Mouse (Mus musculus) limb, embryonic 12.5 days (tissue): ENCODE results near the gene Pcyox1. TPM values are rescaled to one million over a fixed set of nuclear protein-coding genes. Genes with fewer than 3 reads are reported as not detected.
"Not testable (repeated sequence)": the region's sequence is repeated elsewhere in the genome, so short reads cannot be mapped to it uniquely, and the experiment has no call there.

Source experiments
- ATAC-seq: fragments of 200-750 bp; cut with Nextera tagmentation; 2 replicates; pipeline ENCODE4 v1.8.0; 2017; ENCODE audit warnings: low read depth, moderate TSS enrichment; ENCODE audit not compliant: insufficient number of reproducible peaks, insufficient read depth, low FRiP score, low TSS enrichment
- H3K27ac ChIP-seq: fragments of 300-500 bp; sonication (generic); 2 replicates; pipeline ENCODE4 v1.5.1; 2016; ENCODE audit warnings: mild to moderate bottlenecking, moderate library complexity
- H3K27me3 ChIP-seq: fragments of 300-500 bp; sonication (generic); 2 replicates; pipeline ENCODE4 v1.6.1; 2016; ENCODE audit warnings: mild to moderate bottlenecking, moderate library complexity
- H3K36me3 ChIP-seq: fragments of 300-500 bp; sonication (generic); 2 replicates; pipeline ENCODE4 v1.6.1; 2016; ENCODE audit warnings: mild to moderate bottlenecking, moderate library complexity
- H3K4me1 ChIP-seq: fragments of 300-500 bp; sonication (generic); replicated peaks from 2 replicates; pipeline ENCODE4 v1.6.1; 2016
- H3K4me2 ChIP-seq: fragments of 300-500 bp; sonication (generic); 2 replicates; pipeline ENCODE4 v1.6.1; 2016; ENCODE audit warnings: mild to moderate bottlenecking, moderate library complexity
- H3K4me3 ChIP-seq: fragments of 300-500 bp; sonication (generic); replicated peaks from 2 replicates; pipeline ENCODE4 v1.5.1; 2016; ENCODE audit warnings: mild to moderate bottlenecking
- H3K9ac ChIP-seq: fragments of 300-500 bp; sonication (generic); replicated peaks from 2 replicates; pipeline ENCODE4 v1.6.1; 2016; ENCODE audit warnings: mild to moderate bottlenecking, moderate library complexity
- H3K9me3 ChIP-seq: fragments of 300-500 bp; sonication (generic); 2 replicates; pipeline ENCODE4 v1.6.1; 2016; ENCODE audit warnings: mild to moderate bottlenecking, moderate library complexity
- WGBS: fragments of 180-500 bp; shearing (Covaris S2); methylation state at CpG from one replicate; pipeline ENCODE4 v1.1.7; 2016; 5-methylcytosine and 5-hydroxymethylcytosine counted together
- polyA plus RNA-seq: library from polyadenylated mRNA; unstranded; fragments of >200 nt; fragmentation: Nextera tagmentation; extraction: Ambion mirVana; gene quantifications from 2 replicates; pipeline ENCODE4 v1.2.1, GENCODE M21; 2016

The Pcyox1 gene
- polyA plus RNA-seq, 1 experiment from 2014 or later, result 76.4 TPM

GRCm38 (mm10) chr6:86365371-86366124 is 31.4 kb downstream of the Pcyox1 start, which contains the start of gene Fam136a:
Gene Fam136a, plus strand, starts transcription at chr6:86365646.
- Histone ChIP-seq H3K4me3 (peak within 1 kb of the TSS; percentile 69), H3K27ac (peak within 1 kb of the TSS; percentile 59), H3K4me1 (peaks cover 10% of the 10 kb centered on the region), H3K9me3 (no peaks in the 10 kb centered on the region), H3K9ac (peak within 1 kb of the TSS; percentile 76), H3K36me3 (peaks cover 24% of the 10 kb centered on the region), H3K27me3 (no peaks in the 10 kb centered on the region), H3K4me2 (peak within 1 kb of the TSS; percentile 85)
- WGBS, result under 1% methylated on average over 76 of the region's 76 CpGs
- ATAC-seq, result peak; percentile 94

DNA sequence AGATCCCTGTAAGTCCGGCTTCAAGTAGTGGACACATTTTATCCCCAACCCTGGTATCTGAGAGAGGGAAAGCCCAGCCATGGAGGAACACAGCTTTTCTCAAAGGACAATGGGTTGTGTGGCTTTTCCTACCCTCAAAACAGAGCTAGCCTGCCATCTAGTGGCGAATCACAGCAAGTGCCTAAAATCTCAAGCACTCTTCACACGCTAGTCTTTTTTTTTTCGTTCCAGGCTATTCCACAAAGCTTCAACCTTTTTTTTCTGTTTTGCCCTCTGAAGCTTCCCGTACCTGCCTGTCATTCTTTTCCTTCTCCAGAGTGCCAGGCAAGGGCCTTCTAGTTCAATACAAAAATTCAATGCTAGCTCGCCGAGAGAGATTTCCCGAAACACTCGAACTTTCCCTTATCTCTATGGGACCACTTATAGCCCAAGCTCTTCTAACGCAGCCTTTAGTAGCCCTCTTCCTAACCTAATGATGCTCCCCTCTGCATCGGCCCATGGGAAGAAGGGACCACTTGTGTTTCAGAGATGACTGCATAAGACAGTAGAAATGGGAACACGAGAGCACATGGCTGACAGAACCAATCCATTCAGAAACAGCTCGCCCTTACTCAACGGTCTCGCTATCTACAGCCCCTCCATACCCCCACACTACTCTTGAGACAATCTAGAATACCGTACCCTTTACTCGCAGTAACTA is 32.4 kb downstream of the Pcyox1 start:
- H3K27ac ChIP-seq, result no peak overlapping the region

GRCm38 (mm10) chr6:86361373-86361772 is 35.6 kb downstream of the Pcyox1 start:
- no peak for ATAC-seq
- 82% methylated on average over 7 of the region's 7 CpGs for WGBS
- H3K4me3 ChIP-seq, result no peak overlapping the region
- no peak overlapping the region for H3K9ac ChIP-seq
- H3K36me3 ChIP-seq, result no peaks in the 10 kb centered on the region
- H3K9me3 ChIP-seq, result no peaks in the 10 kb centered on the region
- H3K4me2 ChIP-seq, result no peak overlapping the region
- H3K4me1 ChIP-seq, result peaks cover 3% of the 10 kb centered on the region
- H3K27me3 ChIP-seq, result no peaks in the 10 kb centered on the region
- no peak overlapping the region for H3K27ac ChIP-seq

More for the DNA sequence above, 32.4 kb downstream of the Pcyox1 start:
- Histone ChIP-seq H3K9me3 (no peaks in the 10 kb centered on the region), H3K9ac (peak overlapping the region; percentile 57), H3K36me3 (peaks cover 22% of the 10 kb centered on the region), H3K4me3 (peak overlapping the region; percentile 69), H3K4me2 (peak overlapping the region; percentile 85), H3K4me1 (peaks cover 7% of the 10 kb centered on the region), H3K27me3 (no peaks in the 10 kb centered on the region)
- 5% methylated on average over 17 of the region's 17 CpGs for WGBS
- peak; percentile 11; the same call in 1 of the 2 replicates for ATAC-seq

DNA sequence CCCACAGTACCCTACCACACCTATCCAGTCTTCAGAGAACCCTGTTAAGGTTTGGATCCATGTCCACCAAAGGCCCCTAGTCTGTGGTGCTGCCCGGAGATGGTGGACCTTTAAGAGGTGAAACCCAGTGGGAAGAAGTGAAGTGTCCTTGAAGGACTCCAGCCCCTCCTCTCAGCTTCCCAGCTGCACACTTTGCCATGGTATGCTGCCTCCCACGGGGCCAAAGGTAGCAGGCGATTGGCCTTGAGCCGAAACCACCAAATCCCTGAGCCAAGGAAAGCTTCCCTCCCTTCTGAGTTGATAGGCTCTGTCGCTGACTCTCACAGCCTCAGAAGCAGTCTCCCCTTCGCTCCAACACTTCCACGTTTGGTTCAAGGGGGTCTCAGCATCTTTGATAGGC is 36.3 kb downstream of the Pcyox1 start:
- ATAC-seq, result no peak
- Histone ChIP-seq H3K27me3 (no peaks in the 10 kb centered on the region), H3K27ac (no peak overlapping the region), H3K4me1 (no peaks in the 10 kb centered on the region), H3K36me3 (no peaks in the 10 kb centered on the region), H3K9ac (no peak overlapping the region), H3K4me2 (no peak overlapping the region), H3K4me3 (no peak overlapping the region), H3K9me3 (no peaks in the 10 kb centered on the region)
- 60% methylated on average over 7 of the region's 7 CpGs for WGBS

GRCm38 (mm10) chr6:86356956-86357355 is 40.0 kb downstream of the Pcyox1 start:
- H3K4me2 ChIP-seq, result no peak overlapping the region
- 83% methylated on average over 9 of the region's 9 CpGs for WGBS
- H3K9me3 ChIP-seq, result no peaks in the 10 kb centered on the region
- H3K27me3 ChIP-seq, result no peaks in the 10 kb centered on the region
- H3K4me1 ChIP-seq, result no peaks in the 10 kb centered on the region
- no peaks in the 10 kb centered on the region for H3K36me3 ChIP-seq
- H3K4me3 ChIP-seq, result no peak overlapping the region
- no peak for ATAC-seq
- H3K27ac ChIP-seq, result no peak overlapping the region
- no peak overlapping the region for H3K9ac ChIP-seq

GRCm38 (mm10) chr6:86354948-86355347 is 42.0 kb downstream of the Pcyox1 start:
- no peak overlapping the region for H3K4me3 ChIP-seq
- no peaks in the 10 kb centered on the region for H3K4me1 ChIP-seq
- H3K27ac ChIP-seq, result no peak overlapping the region
- no peaks in the 10 kb centered on the region for H3K27me3 ChIP-seq
- WGBS, result 54% methylated on average over 3 of the region's 3 CpGs
- no peaks in the 10 kb centered on the region for H3K36me3 ChIP-seq
- no peak overlapping the region for H3K4me2 ChIP-seq
- H3K9me3 ChIP-seq, result no peaks in the 10 kb centered on the region
- no peak overlapping the region for H3K9ac ChIP-seq
- no peak for ATAC-seq

GRCm38 (mm10) chr6:86349257-86349656 is 47.7 kb downstream of the Pcyox1 start:
- 74% methylated on average over 7 of the region's 7 CpGs for WGBS
- no peak overlapping the region for H3K4me2 ChIP-seq
- no peak overlapping the region for H3K9ac ChIP-seq
- ATAC-seq, result no peak
- no peaks in the 10 kb centered on the region for H3K27me3 ChIP-seq
- peaks cover 4% of the 10 kb centered on the region; the same call in 1 of the 2 replicates for H3K4me1 ChIP-seq
- no peaks in the 10 kb centered on the region for H3K36me3 ChIP-seq
- no peak overlapping the region for H3K4me3 ChIP-seq
- H3K27ac ChIP-seq, result no peak overlapping the region
- H3K9me3 ChIP-seq, result no peaks in the 10 kb centered on the region

DNA sequence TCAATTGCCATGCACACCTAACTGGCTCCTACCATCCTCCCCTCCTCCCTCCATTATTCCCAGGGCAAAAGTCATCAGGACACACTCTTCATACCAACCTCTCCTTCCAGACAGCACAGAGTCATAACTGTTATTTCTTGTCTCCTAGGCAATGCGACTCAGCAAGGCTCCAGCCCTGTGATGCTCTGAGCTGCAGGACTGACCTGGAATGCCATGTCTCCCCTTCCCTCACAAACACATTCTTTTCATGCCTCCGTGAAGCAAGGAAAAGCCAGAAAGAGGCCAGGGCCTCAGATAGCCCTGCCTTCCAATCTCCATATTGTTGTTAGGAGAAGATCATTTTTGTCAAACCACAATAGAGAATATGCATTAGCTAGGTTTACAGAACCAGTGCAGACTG is 50.9 kb downstream of the Pcyox1 start:
- no peak for ATAC-seq
- no peaks in the 10 kb centered on the region for H3K9me3 ChIP-seq
- peaks cover 10% of the 10 kb centered on the region; the same call in 1 of the 2 replicates for H3K4me1 ChIP-seq
- no peak overlapping the region for H3K9ac ChIP-seq
- no peak overlapping the region for H3K4me2 ChIP-seq
- H3K4me3 ChIP-seq, result no peak overlapping the region
- H3K27ac ChIP-seq, result no peak overlapping the region
- no peaks in the 10 kb centered on the region for H3K27me3 ChIP-seq
- 64% methylated on average over 2 of the region's 2 CpGs for WGBS
- no peaks in the 10 kb centered on the region for H3K36me3 ChIP-seq

GRCm38 (mm10) chr6:86343656-86344055 is 53.3 kb downstream of the Pcyox1 start:
- Histone ChIP-seq H3K4me2 (no peak overlapping the region; the same call in 1 of the 2 replicates), H3K36me3 (no peaks in the 10 kb centered on the region), H3K4me1 (peaks cover 10% of the 10 kb centered on the region; the same call in 1 of the 2 replicates), H3K9ac (no peak overlapping the region), H3K27ac (no peak overlapping the region), H3K4me3 (no peak overlapping the region), H3K27me3 (no peaks in the 10 kb centered on the region), H3K9me3 (no peaks in the 10 kb centered on the region)
- 39% methylated on average over 7 of the region's 7 CpGs for WGBS
- ATAC-seq, result no peak

DNA sequence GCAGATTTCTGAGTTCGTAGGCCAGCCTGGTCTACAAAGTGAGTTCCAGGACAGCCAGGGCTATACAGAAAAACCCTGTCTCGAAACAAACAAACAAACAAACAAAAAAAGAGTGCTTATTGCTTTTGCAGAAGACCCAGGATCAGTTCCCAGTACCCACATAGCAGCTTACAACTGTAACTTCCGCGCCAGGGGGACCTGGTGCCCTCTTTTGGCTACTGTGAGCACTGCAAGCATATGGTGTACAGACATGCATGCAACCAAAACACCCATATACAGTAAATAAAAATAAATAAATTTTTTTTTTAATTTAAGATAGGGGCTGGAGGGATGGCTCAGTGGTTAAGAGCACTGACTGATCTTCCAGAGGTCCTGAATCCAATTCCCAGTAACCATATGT is 60.6 kb downstream of the Pcyox1 start:
- not testable (repeated sequence) for H3K9me3 ChIP-seq, H3K4me3 ChIP-seq, H3K36me3 ChIP-seq, ATAC-seq, H3K27me3 ChIP-seq, H3K9ac ChIP-seq, H3K4me1 ChIP-seq, H3K4me2 ChIP-seq, H3K27ac ChIP-seq
- WGBS, result 91% methylated on average over 4 of the region's 4 CpGs
